Mouse (Mus musculus) stomach, postnatal 0 days (tissue): Measurements from ENCODE around the gene Efnb2. TPM values are rescaled to one million over a fixed set of nuclear protein-coding genes. Genes with fewer than 3 reads are reported as not detected.

Experiments used
- ATAC-seq: fragments of 200-750 bp; cut with Nextera tagmentation; 2 replicates; pipeline ENCODE4 v1.8.0; 2017; ENCODE audit not compliant: low FRiP score, low TSS enrichment
- DNase-seq: peaks from one replicate; pipeline ENCODE4 v3.0.0-alpha.2; 2016; ENCODE audit warnings: low spot score
- H3K27ac ChIP-seq: fragments of 300-500 bp; sonication (generic); replicated peaks from 2 replicates; pipeline ENCODE4 v1.5.1; 2014; ENCODE audit warnings: mild to moderate bottlenecking, control low read depth
- H3K27me3 ChIP-seq: fragments of 300-500 bp; sonication (generic); 2 replicates; pipeline ENCODE4 v1.6.1; 2014; ENCODE audit warnings: low read length; ENCODE audit not compliant: control insufficient read depth, insufficient read depth
- H3K36me3 ChIP-seq: fragments of 300-500 bp; sonication (generic); 2 replicates; pipeline ENCODE4 v1.6.1; 2014; ENCODE audit warnings: low read length, mixed read lengths; ENCODE audit not compliant: control insufficient read depth, insufficient read depth
- H3K4me1 ChIP-seq: fragments of 300-500 bp; sonication (generic); replicated peaks from 2 replicates; pipeline ENCODE4 v1.6.1; 2014; ENCODE audit warnings: antibody characterized with exemption; ENCODE audit not compliant: control insufficient read depth, insufficient read depth
- H3K4me2 ChIP-seq: fragments of 300-500 bp; sonication (generic); replicated peaks from 2 replicates; pipeline ENCODE4 v1.6.1; 2014; ENCODE audit warnings: low read depth, mild to moderate bottlenecking, control low read depth, moderate library complexity
- H3K4me3 ChIP-seq: fragments of 300-500 bp; sonication (generic); 2 replicates; pipeline ENCODE4 v1.5.1; 2014; ENCODE audit warnings: low read depth, low read length, control low read depth
- H3K9ac ChIP-seq: fragments of 300-500 bp; sonication (generic); 2 replicates; pipeline ENCODE4 v1.6.1; 2014; ENCODE audit warnings: mild to moderate bottlenecking, low read length, control low read depth, mixed read lengths
- H3K9me3 ChIP-seq: fragments of 300-500 bp; sonication (generic); 2 replicates; pipeline ENCODE4 v1.6.1; 2016; ENCODE audit warnings: low read length; ENCODE audit not compliant: control insufficient read depth
- CTCF ChIP-seq: IDR thresholded peaks from 2 replicates; pipeline ENCODE4 v1.5.1; 2016; ENCODE audit warnings: antibody characterized with exemption, low read depth, mild to moderate bottlenecking, moderate library complexity
- EP300 ChIP-seq: optimal IDR thresholded peaks from 2 replicates; pipeline ENCODE3; 2016; ENCODE audit warnings: antibody characterized with exemption
- WGBS: fragments of 180-500 bp; shearing (Covaris S2); extraction: QIAGEN DNeasy Blood & Tissue Kit; methylation state at CpG from one replicate; pipeline ENCODE4 v1.1.7; 2014; 5-methylcytosine and 5-hydroxymethylcytosine counted together
- microRNA-seq: library from miRNA; unstranded; fragments of <30 nt; microRNA quantifications from one replicate; pipeline ENCODE4, GENCODE M21; 2016
- polyA plus RNA-seq: library from polyadenylated mRNA; unstranded; fragments of >200 nt; fragmentation: Nextera tagmentation; extraction: Ambion mirVana; gene quantifications from 2 replicates; pipeline ENCODE4 v1.2.1, GENCODE M21; 2015

Gene Efnb2
- polyA plus RNA-seq, 1 experiment from 2014 or later: 7.2 TPM

- Histone ChIP-seq H3K27ac (no peak overlapping the region), H3K27me3 (no peaks in the 10 kb centered on the region), H3K4me1 (no peaks in the 10 kb centered on the region), H3K9ac (no peak overlapping the region), H3K4me2 (no peak overlapping the region), H3K36me3 (no peaks in the 10 kb centered on the region), H3K9me3 (no peaks in the 10 kb centered on the region), H3K4me3 (no peak overlapping the region)
- DNase-seq (no peak), ATAC-seq (no peak)
- TF ChIP-seq EP300 (no peak), CTCF (no peak)
- 87% methylated on average over 19 of the region's 19 CpGs for WGBS
Measured at GRCm38 (mm10) chr8:8574521-8575499, 86.2 kb downstream of the Efnb2 start.

GRCm38 (mm10) chr8:8572272-8572671 is 88.8 kb downstream of the Efnb2 start:
- Histone ChIP-seq H3K4me3 (no peak overlapping the region), H3K27me3 (no peaks in the 10 kb centered on the region), H3K4me2 (no peak overlapping the region), H3K9me3 (no peaks in the 10 kb centered on the region), H3K9ac (no peak overlapping the region), H3K27ac (no peak overlapping the region), H3K4me1 (no peaks in the 10 kb centered on the region), H3K36me3 (no peaks in the 10 kb centered on the region)
- TF ChIP-seq CTCF: no peak
- TF ChIP-seq EP300: no peak
- WGBS: 48% methylated on average over 5 of the region's 5 CpGs
- ATAC-seq (no peak), DNase-seq (no peak)

GRCm38 (mm10) chr8:8571625-8572215 is 89.3 kb downstream of the Efnb2 start:
- no peak overlapping the region for H3K4me3 ChIP-seq
- no peak overlapping the region for H3K4me2 ChIP-seq
- H3K9me3 ChIP-seq: no peaks in the 10 kb centered on the region
- ATAC-seq (no peak), DNase-seq (no peak)
- no peaks in the 10 kb centered on the region for H3K4me1 ChIP-seq
- no peaks in the 10 kb centered on the region for H3K36me3 ChIP-seq
- H3K9ac ChIP-seq: no peak overlapping the region
- H3K27me3 ChIP-seq: no peaks in the 10 kb centered on the region
- 62% methylated on average over 7 of the region's 7 CpGs for WGBS
- no peak overlapping the region for H3K27ac ChIP-seq
- no peak for TF ChIP-seq EP300
- TF ChIP-seq CTCF: no peak

- no peak overlapping the region for H3K4me3 ChIP-seq
- TF ChIP-seq CTCF (no peak), EP300 (no peak)
- ATAC-seq: 0 out of 2 replicates have a peak, but pooled peaks have one; percentile 53
- DNase-seq: no peak
- peak overlapping the region; percentile 40; the same call in 1 of the 2 replicates for H3K27ac ChIP-seq
- H3K9ac ChIP-seq: no peak overlapping the region
- H3K4me1 ChIP-seq: no peaks in the 10 kb centered on the region
- H3K36me3 ChIP-seq: no peaks in the 10 kb centered on the region
- no peaks in the 10 kb centered on the region for H3K27me3 ChIP-seq
- H3K4me2 ChIP-seq: no peak overlapping the region
- 60% methylated on average over 10 of the region's 10 CpGs for WGBS
- H3K9me3 ChIP-seq: no peaks in the 10 kb centered on the region
Measured at GRCm38 (mm10) chr8:8569280-8569679, 91.8 kb downstream of the Efnb2 start.

GRCm38 (mm10) chr8:8568215-8568773 is 92.7 kb downstream of the Efnb2 start:
- TF ChIP-seq EP300: no peak
- TF ChIP-seq CTCF: no peak
- DNase-seq: no peak
- no peaks in the 10 kb centered on the region for H3K36me3 ChIP-seq
- H3K4me3 ChIP-seq: no peak overlapping the region
- H3K4me1 ChIP-seq: no peaks in the 10 kb centered on the region
- H3K27me3 ChIP-seq: no peaks in the 10 kb centered on the region
- H3K9ac ChIP-seq: no peak overlapping the region
- no peaks in the 10 kb centered on the region for H3K9me3 ChIP-seq
- 81% methylated on average over 9 of the region's 9 CpGs for WGBS
- ATAC-seq: no peak
- no peak overlapping the region for H3K4me2 ChIP-seq
- peak overlapping the region; percentile 40; the same call in 1 of the 2 replicates for H3K27ac ChIP-seq

Small RNAs within 50 kb of the gene (microRNA-seq; reads per million reads assigned to microRNA genes)
- 1.6 reads per million for gene Mir7654

Other genes starting within 250 kb of the Efnb2 start
- 83.2 and 84.0 TPM in 2 replicates for gene Arglu1, start 29.3 kb upstream of the Efnb2 start, polyA plus RNA-seq